Mouse (Mus musculus): ENCODE results near the gene E2f8. TPM values are rescaled to one million over a fixed set of nuclear protein-coding genes. Genes with fewer than 3 reads are reported as not detected.

E2f8 gene
- total RNA-seq, 2 experiments from 2014 or later: 11.7 to 12.8 TPM

DNA sequence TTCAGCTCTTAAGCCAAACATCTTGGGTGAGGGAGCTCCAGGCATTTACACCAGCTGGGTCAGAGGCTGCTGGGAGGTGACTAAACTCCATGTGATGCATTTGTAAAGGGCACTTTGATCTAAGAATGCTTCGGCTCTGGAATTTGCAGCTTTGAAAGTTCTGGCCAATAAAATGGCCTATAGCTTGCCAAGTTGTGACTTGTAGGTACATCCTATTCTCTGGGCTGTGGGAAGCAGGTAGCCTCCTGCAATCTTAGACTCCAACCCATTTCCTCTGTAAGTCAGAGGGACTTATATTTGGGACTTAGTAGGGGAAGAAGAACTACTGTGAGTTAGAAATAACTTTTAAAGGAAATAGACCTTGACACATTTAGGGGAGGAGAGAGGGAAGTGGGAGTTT, 20.4 kb downstream of the E2f8 start:
- DNase-seq (ENCODE audit: low spot score in 2 of 2): no peak

GRCm38 (mm10) chr7:48859362-48859761, 22.0 kb downstream of the E2f8 start:
- no peak for DNase-seq (ENCODE audit: low spot score in 2 of 2)

DNA sequence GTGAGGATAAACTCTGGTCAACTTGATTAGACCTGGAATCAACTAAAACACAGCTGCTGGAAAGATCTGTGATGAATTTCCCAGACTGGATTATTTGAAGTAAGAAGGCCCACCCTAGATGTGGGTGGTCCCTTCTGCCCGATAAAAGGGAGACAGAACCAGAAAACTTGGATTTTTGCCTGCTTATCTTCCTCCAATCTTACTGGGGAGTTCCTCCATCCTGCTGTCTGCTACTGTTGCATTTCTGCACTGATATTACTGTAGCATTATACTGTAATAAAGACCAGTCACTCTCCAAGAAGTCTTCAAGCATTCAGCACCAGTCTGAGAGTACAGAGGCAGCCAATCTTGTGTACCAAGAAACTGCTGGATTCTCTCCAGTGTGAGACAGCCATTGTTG, 23.1 kb downstream of the E2f8 start:
- DNase-seq (ENCODE audit: low spot score in 2 of 2): no peak

DNA sequence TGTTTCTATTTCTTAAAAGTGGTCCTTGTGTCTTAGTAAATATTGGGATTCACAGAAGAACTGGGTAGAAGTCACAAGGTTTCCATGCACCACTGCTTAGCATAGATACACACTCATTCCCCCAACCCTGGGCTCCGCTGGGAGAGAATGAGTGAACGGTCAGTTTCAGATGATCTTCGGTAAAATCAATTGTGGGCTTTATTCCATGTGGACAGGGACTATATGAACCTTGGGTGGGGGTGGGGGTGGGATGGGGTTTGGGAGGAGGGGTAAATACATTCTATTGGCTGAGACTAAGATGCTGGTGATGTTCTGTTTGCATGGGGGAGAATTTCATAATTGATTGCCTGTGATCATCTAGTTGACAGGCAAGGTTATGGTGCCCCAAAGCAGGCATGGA, 25.9 kb downstream of the E2f8 start:
- DNase-seq (ENCODE audit: low spot score in 2 of 2): no peak

GRCm38 (mm10) chr7:48853496-48853895, 27.9 kb downstream of the E2f8 start:
- no peak for DNase-seq (ENCODE audit: low spot score in 2 of 2)

DNA sequence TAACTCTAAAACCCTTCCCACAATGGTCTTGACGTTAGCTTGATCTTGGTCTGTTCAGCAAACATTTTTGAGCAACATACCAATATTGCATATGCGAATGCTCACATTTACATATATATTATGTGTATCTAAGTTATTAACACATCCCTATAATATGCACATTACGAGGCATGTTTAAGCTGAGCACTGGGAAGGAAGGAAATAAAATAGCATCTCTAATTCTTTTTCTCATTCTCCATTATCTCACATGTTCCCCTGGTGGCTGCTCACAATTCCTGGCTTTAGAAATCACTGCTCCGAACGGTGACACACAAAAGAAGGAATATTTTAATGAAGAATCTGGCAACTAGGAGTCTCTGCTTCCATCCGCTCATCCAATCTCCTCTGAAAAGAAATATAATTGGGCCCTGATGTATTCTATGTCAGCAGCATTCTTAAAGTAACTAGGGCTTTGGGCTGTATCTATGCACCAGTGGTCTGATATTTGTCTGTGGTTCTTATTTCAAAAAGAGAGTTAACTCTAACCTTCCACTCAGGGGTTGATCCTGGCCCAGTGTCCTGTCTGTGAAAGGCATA, 29.8 kb downstream of the E2f8 start:
- DNase-seq (ENCODE audit: low spot score in 2 of 2): no peak

- DNase-seq (ENCODE audit: low spot score in 2 of 2): no peak
Observed at GRCm38 (mm10) chr7:48847820-48848650, 33.4 kb downstream of the E2f8 start, which contains the start of gene Csrp3. TSS of gene Csrp3 (minus strand) at chr7:48848033.

GRCm38 (mm10) chr7:48846755-48847154, 34.6 kb downstream of the E2f8 start:
- no peak for DNase-seq (ENCODE audit: low spot score in 2 of 2)

DNA sequence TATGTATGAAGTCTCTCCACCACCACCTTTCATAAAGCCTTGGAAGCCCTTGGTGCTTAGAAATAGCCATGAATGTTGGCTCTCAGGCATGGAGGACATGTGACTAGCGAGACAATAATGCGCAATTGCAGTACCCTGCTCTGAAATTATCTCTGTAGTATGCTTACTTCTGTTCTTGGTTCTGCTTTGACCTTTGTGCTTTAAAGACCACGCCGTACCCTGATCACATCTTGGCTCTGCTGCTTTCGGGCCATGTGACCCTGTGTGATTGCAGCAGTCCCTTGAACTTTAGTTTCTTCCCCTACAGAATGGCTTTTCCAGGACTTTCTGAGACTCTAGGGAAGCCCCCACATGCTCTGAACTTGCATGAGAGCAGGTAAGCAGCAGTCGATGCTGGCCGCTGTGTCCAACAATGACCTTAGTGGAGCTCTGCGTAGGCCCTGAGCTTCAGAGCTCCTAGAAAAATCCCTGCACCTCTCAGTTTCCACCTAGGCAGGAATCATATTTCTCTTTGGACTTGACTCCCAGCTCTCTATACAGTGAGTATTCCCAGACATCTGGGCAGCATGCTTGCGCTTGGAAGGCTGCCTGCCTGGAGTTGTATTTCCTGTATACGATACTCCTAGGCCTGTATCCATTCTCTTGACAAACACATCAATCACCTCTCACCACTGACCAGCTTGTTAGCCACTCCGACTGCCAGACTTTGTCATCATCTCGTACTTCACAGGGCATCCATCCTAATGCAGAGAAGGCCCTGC, 36.0 kb downstream of the E2f8 start:
- DNase-seq (ENCODE audit: low spot score in 2 of 2): no peak

GRCm38 (mm10) chr7:48843541-48843940, 37.9 kb downstream of the E2f8 start:
- no peak for DNase-seq (ENCODE audit: low spot score in 2 of 2)

DNA sequence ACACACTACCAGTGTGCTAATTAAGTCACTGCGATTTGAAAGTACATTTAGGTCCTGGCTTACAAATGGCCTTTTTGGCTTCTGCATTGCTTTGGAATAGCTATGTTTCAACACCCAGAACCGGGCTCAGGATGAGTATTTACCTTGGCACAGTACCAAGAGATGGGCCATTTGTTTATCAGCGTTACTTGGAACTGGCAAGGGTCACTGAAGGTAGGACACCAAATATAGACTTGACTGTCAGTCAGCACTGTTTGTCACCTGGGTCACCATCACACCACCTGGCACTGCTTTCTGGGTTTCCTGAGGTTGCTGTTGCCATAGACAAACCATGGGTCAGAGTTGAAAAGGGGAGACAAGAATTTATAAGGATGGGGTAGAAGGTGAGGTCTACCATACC, 39.0 kb downstream of the E2f8 start:
- DNase-seq (ENCODE audit: low spot score in 2 of 2): no peak

GRCm38 (mm10) chr7:48841538-48841937, 39.9 kb downstream of the E2f8 start:
- DNase-seq (ENCODE audit: low spot score in 2 of 2): no peak

DNA sequence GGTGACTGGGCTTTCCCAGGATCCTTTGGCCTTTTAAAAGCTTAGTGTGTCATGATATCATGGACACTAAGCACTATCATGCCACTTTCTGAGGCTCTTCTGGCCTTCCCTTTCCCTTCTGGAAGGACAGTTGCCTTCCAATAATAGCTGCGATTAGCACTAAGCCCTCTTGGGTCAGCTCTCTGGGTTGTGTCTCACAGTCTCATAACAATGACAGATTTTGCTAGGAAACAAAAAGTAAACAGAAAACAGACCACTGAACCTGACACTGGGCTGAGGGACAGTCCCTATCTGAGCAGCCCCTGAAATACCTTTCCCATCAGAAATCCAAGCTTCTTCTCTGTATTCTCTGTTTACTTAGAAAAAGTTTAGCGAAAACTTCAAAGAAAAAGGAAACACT, 40.9 kb downstream of the E2f8 start:
- no peak for DNase-seq (ENCODE audit: low spot score in 2 of 2)

DNA sequence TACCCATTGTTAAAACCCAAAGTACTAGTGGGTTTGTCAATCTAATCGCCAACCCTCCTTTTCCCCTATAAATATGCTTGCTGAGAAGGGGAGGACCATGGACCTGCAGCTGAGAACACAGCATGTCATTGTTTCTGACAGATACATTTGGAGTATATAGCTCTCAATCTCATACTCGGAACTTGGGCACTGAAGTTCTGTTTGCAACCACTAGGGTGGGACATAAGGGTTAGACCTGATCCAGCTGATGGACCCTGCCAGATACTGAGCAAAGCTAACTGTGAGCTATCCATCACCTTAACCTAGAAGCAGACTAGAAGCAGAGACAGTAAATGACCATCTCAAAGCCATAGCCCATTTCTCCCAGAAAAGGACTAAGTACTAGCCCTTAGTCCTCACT, 43.0 kb downstream of the E2f8 start:
- no peak for DNase-seq (ENCODE audit: low spot score in 2 of 2)

GRCm38 (mm10) chr7:48836949-48837348, 44.4 kb downstream of the E2f8 start:
- DNase-seq (ENCODE audit: low spot score in 2 of 2): no peak

DNA sequence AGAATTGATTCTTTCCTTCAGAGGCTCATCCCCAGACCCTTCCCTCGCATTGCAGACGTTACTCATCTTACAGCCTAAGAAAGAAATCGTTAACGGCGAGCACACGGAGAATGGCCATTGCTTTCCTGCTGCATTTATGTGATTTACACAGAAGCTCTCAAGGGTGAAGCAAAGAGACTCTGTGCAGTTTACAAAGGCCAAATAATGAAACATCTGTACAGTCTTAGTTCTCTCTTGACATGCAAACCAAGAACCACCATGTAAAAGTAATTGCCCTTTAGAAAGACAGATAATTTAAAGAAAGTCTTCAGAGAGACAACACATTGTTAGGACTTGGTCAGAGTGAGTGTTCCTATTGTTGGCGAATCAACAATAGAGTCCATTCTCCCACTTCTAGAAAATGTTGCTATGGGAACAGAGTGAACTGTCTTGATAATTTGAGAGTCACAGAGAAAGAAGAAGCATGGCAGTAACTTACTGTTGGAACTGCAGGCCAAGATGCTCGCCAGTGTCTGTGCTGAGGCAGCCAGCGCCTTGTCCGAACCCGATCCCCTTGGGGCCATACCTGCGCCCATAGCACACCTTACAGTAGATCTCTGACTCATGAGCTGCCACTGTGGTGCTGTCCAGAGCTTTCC, 46.3 kb downstream of the E2f8 start:
- DNase-seq (ENCODE audit: low spot score in 2 of 2): no peak

- no peak for DNase-seq (ENCODE audit: low spot score in 2 of 2)
Observed at GRCm38 (mm10) chr7:48834371-48834970, 46.9 kb downstream of the E2f8 start.

DNA sequence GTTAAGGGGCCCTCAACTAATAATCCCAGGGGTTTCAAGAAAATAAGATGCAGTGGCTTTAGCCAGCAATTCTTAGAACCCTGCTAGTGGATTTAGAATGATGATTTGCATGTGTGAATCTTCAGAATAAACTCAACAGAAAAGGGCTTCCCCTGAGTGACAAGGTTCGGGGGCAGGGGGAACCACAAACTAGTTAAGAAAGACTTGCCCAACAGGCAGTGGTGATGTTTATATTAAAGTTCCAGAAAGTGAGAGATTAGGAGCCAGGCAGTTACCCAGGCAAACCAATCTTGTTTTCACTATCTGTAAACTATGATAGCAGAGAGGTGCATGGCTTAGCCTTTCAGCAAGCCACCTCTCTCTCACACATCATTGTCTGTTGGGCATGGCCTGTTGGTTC, 48.7 kb downstream of the E2f8 start:
- DNase-seq (ENCODE audit: low spot score in 2 of 2): no peak

GRCm38 (mm10) chr7:48830395-48830794, 51.0 kb downstream of the E2f8 start:
- DNase-seq (ENCODE audit: low spot score in 2 of 2): no peak

- DNase-seq (ENCODE audit: low spot score in 2 of 2): no peak
Observed at GRCm38 (mm10) chr7:48829177-48829910, 52.1 kb downstream of the E2f8 start.

GRCm38 (mm10) chr7:48825170-48825569, 56.2 kb downstream of the E2f8 start:
- DNase-seq (ENCODE audit: low spot score in 2 of 2): no peak
